Comparison of ENCODE assay signal across 8 mouse cellular contexts in the genomic region with DNA sequence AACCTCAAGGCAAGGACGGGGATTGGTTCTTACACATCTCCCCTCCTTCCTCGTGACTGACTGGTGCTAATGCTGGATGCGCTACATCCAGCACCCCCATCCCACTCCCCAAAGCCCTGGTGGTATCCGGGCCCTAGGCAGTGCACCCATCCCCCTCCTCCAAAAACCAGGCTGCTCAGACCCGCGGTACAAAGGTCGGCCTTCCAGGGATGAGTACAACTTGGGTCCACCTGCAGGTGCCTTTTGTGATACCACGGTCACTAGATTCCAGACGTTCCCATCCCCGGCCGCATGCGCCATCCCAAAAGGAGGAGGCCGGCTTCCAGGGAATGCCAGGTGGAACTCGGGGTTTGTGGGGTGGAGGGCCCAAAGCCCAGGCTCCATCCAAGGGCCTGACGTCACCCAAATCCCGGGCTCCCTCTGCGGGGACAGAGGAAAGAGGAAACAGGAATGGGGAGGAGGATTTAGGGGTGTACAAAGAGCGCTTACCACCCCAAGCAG. TPM values are rescaled to one million over a fixed set of nuclear protein-coding genes. Genes with fewer than 3 reads are reported as not detected.
DNase-seq lines count a peak whose midpoint lies in the region; ATAC-seq and TF ChIP-seq lines count a peak whose summit lies in the region.

No protein-coding gene starts in this region.

- no peak for TF ChIP-seq CTCF in heart, adult 2 months (IDR thresholded peaks at IDR 0.05)

- TF ChIP-seq EP300 in heart, adult 2 months (IDR thresholded peaks at IDR 0.05; ENCODE audit: insufficient read depth, low read depth, low read length) = no peak

- H3K4me1 ChIP-seq in heart, adult 2 months (ENCODE audit: control insufficient read depth, insufficient read depth, low read length) = peaks cover 3% of the 10 kb centered on the region
- H3K4me1 ChIP-seq in forebrain, embryonic 10.5 days = peaks cover 25% of the 10 kb centered on the region
- H3K4me1 ChIP-seq in hindbrain, embryonic 14.5 days (replicated peaks; ENCODE audit: control insufficient read depth, insufficient read depth, low read length) = peaks cover 25% of the 10 kb centered on the region

- peak overlapping the region; percentile 68 for H3K4me3 ChIP-seq in heart, adult 2 months
- H3K4me3 ChIP-seq in forebrain, embryonic 10.5 days = peak overlapping the region; percentile 79
- peak overlapping the region; percentile 69 for H3K4me3 ChIP-seq in hindbrain, embryonic 14.5 days (replicated peaks; ENCODE audit: low read length)

- H3K9me3 ChIP-seq in forebrain, embryonic 10.5 days = no peaks in the 10 kb centered on the region
- H3K9me3 ChIP-seq in hindbrain, embryonic 14.5 days (ENCODE audit: control insufficient read depth, low read length) = no peaks in the 10 kb centered on the region

- peak; percentile 26 to 35 for DNase-seq in heart, adult 2 months
- DNase-seq in heart, adult 8-10 months (ENCODE audit: low spot score) = no peak
- peak; percentile 43 for DNase-seq in adrenal gland, postnatal 14 days
- DNase-seq in forebrain, embryonic 10.5 days (ENCODE audit: extremely low spot score, low spot score) = no peak
- peak; percentile 51 for DNase-seq in hindbrain, embryonic 14.5 days (ENCODE audit: low spot score)
- DNase-seq in layer of hippocampus, postnatal 25 days (ENCODE audit: extremely low spot score in 1 of 2, low spot score in 1 of 2) = peak; percentile 33 to 49
- peak; percentile 44 for DNase-seq in mesoderm, embryonic 11.5 days (ENCODE audit: low read depth, low spot score)
- DNase-seq in yolk sac, embryonic 10.5 days (ENCODE audit: low spot score) = peak; percentile 61

- no peaks in the 10 kb centered on the region for H3K36me3 ChIP-seq in heart, adult 2 months (ENCODE audit: control insufficient read depth, insufficient read depth, low read length)
- H3K36me3 ChIP-seq in forebrain, embryonic 10.5 days (replicated peaks) = no peaks in the 10 kb centered on the region
- H3K36me3 ChIP-seq in hindbrain, embryonic 14.5 days (replicated peaks; ENCODE audit: control insufficient read depth, insufficient read depth) = peaks cover 6% of the 10 kb centered on the region; the same call in 1 of the 2 replicates

- ATAC-seq in hindbrain, embryonic 14.5 days (ENCODE audit: low FRiP score) = peak; percentile 67

- peak overlapping the region; percentile 77 for H3K4me2 ChIP-seq in hindbrain, embryonic 14.5 days (replicated peaks)

- TF ChIP-seq POLR2A in heart, adult 2 months (IDR thresholded peaks at IDR 0.05; ENCODE audit: insufficient read depth, low read depth, low read length) = no peak

- intact Hi-C loops in heart, adult 2 months (cut with DNase I) = no loop called here

- H3K9ac ChIP-seq in heart, adult 2 months (ENCODE audit: low read depth, low read length) = peak overlapping the region; percentile 83
- H3K9ac ChIP-seq in hindbrain, embryonic 14.5 days = peak overlapping the region; percentile 91

- no peaks in the 10 kb centered on the region for H3K79me2 ChIP-seq in heart, adult 2 months (replicated peaks; ENCODE audit: control insufficient read depth, insufficient read depth, low read length)

- H3K27ac ChIP-seq in heart, adult 2 months = peak overlapping the region; percentile 52; the same call in 1 of the 2 replicates
- peak overlapping the region; percentile 87 for H3K27ac ChIP-seq in forebrain, embryonic 10.5 days
- peak overlapping the region; percentile 87 for H3K27ac ChIP-seq in hindbrain, embryonic 14.5 days

- no peaks in the 10 kb centered on the region for H3K27me3 ChIP-seq in heart, adult 2 months (ENCODE audit: control insufficient read depth, insufficient read depth, low read length)
- H3K27me3 ChIP-seq in forebrain, embryonic 10.5 days (ENCODE audit: poor library complexity, severe bottlenecking) = peaks cover 13% of the 10 kb centered on the region
- no peaks in the 10 kb centered on the region for H3K27me3 ChIP-seq in hindbrain, embryonic 14.5 days (ENCODE audit: control insufficient read depth, insufficient read depth, low read length)

- 3% methylated on average over 18 of the region's 18 CpGs for WGBS in heart, adult 2 months
- under 1% methylated on average over 18 of the region's 18 CpGs for whole genome bisulfite sequencing in forebrain, embryonic 10.5 days
- WGBS in hindbrain, embryonic 14.5 days = 2% methylated on average over 18 of the region's 18 CpGs

RNA-seq across cellular contexts. Expression of gene Scamp5, which starts 0.5 kb away (rescaled TPM):
- total RNA-seq in heart, adult 2 months (2021) = 1 to 10 TPM; 3.9 to 4.9 TPM
- 15.9 and 21.4 TPM in 2 replicates for polyA plus RNA-seq in heart, adult 2 months (2012; rRNA removed)
- 1 to 10 TPM; 4.1 to 7.3 (median 6.5) TPM for total RNA-seq in heart, adult 8-10 months (2022)
- 11.0 and 13.1 TPM in 2 replicates for total RNA-seq in adrenal gland, postnatal 14 days (2021)
- polyA plus RNA-seq in forebrain, embryonic 10.5 days (2016; fragmentation: Nextera tagmentation; extraction: Ambion mirVana) = 12.9 and 15.5 TPM in 2 replicates
- 90.0 and 108 TPM in 2 replicates for polyA plus RNA-seq in hindbrain, embryonic 14.5 days (2014; fragmentation: Nextera tagmentation; extraction: Ambion mirVana)
- total RNA-seq in layer of hippocampus, postnatal 25 days (2021) = 100 to 1,000 TPM; 420 to 434 TPM

RNA-seq across cellular contexts. Expression of gene Ppcdc, which starts 27.4 kb away (rescaled TPM):
- 1 to 10 TPM; 7.3 to 7.6 TPM for total RNA-seq in heart, adult 2 months (2021)
- 16.9 and 22.9 TPM in 2 replicates for polyA plus RNA-seq in heart, adult 2 months (2012; rRNA removed)
- 10 to 100 TPM in 2 of 4 experiments, 1 to 10 TPM in 2; 7.0 to 18.5 (median 9.7) TPM for total RNA-seq in heart, adult 8-10 months (2022)
- 19.8 and 24.6 TPM in 2 replicates for total RNA-seq in adrenal gland, postnatal 14 days (2021)
- 24.8 and 25.6 TPM in 2 replicates for polyA plus RNA-seq in forebrain, embryonic 10.5 days (2016; fragmentation: Nextera tagmentation; extraction: Ambion mirVana)
- 19.8 and 21.9 TPM in 2 replicates for polyA plus RNA-seq in hindbrain, embryonic 14.5 days (2014; fragmentation: Nextera tagmentation; extraction: Ambion mirVana)
- 10 to 100 TPM; 11.5 to 17.4 TPM for total RNA-seq in layer of hippocampus, postnatal 25 days (2021)

RNA-seq across cellular contexts. Expression of gene Rpp25, which starts 36.5 kb away (rescaled TPM):
- total RNA-seq in heart, adult 2 months (2021) = 1 to 10 TPM; 1.6 TPM
- polyA plus RNA-seq in heart, adult 2 months (2012; rRNA removed) = 2.1 TPM in 2 replicates
- total RNA-seq in heart, adult 8-10 months (2022) = 1 to 10 TPM; 2.0 to 3.7 (median 2.0) TPM
- total RNA-seq in adrenal gland, postnatal 14 days (2021) = 2.2 and 2.7 TPM in 2 replicates
- 1.2 and 1.4 TPM in 2 replicates for polyA plus RNA-seq in forebrain, embryonic 10.5 days (2016; fragmentation: Nextera tagmentation; extraction: Ambion mirVana)
- 17.0 and 19.7 TPM in 2 replicates for polyA plus RNA-seq in hindbrain, embryonic 14.5 days (2014; fragmentation: Nextera tagmentation; extraction: Ambion mirVana)
- total RNA-seq in layer of hippocampus, postnatal 25 days (2021) = 10 to 100 TPM; 10.9 to 13.2 TPM

RNA-seq across cellular contexts. Expression of gene Cox5a, which starts 53.8 kb away (rescaled TPM):
- 1,000 to 10,000 TPM; 2,350 to 2,717 TPM for total RNA-seq in heart, adult 2 months (2021)
- polyA plus RNA-seq in heart, adult 2 months (2012; rRNA removed) = 1,522 and 1,780 TPM in 2 replicates
- 1,000 to 10,000 TPM; 2,249 to 2,640 (median 2,421) TPM for total RNA-seq in heart, adult 8-10 months (2022)
- 1,056 and 1,152 TPM in 2 replicates for total RNA-seq in adrenal gland, postnatal 14 days (2021)
- polyA plus RNA-seq in forebrain, embryonic 10.5 days (2016; fragmentation: Nextera tagmentation; extraction: Ambion mirVana) = 686 and 693 TPM in 2 replicates
- polyA plus RNA-seq in hindbrain, embryonic 14.5 days (2014; fragmentation: Nextera tagmentation; extraction: Ambion mirVana) = 956 and 1,017 TPM in 2 replicates
- total RNA-seq in layer of hippocampus, postnatal 25 days (2021) = 100 to 1,000 TPM; 389 to 459 TPM

Comparison
In these comparisons a context has a peak if more than half of its experiments do, and no peak if none do; other contexts are left out.
1. DNase-seq: peak in heart, adult 2 months (2 of 2), adrenal gland, postnatal 14 days (single experiment), hindbrain, embryonic 14.5 days (single experiment), layer of hippocampus, postnatal 25 days (2 of 2), mesoderm, embryonic 11.5 days (single experiment) and yolk sac, embryonic 10.5 days (single experiment); none in heart, adult 8-10 months (single experiment) and forebrain, embryonic 10.5 days (single experiment).
2. RNA of gene Scamp5, which starts 0.5 kb away (total RNA-seq): 420 to 434 TPM in layer of hippocampus, postnatal 25 days; 11.0 to 13.1 TPM in adrenal gland, postnatal 14 days, 4.1 to 7.3 TPM in heart, adult 8-10 months and 3.9 to 4.9 TPM in heart, adult 2 months; every median in the first group is over 10 times any median in the second.
3. Peak in every context shown above with its lines, with median percentiles within 50 percentile points of each other: H3K27ac ChIP-seq and H3K4me3 ChIP-seq.